In the genomic region with DNA sequence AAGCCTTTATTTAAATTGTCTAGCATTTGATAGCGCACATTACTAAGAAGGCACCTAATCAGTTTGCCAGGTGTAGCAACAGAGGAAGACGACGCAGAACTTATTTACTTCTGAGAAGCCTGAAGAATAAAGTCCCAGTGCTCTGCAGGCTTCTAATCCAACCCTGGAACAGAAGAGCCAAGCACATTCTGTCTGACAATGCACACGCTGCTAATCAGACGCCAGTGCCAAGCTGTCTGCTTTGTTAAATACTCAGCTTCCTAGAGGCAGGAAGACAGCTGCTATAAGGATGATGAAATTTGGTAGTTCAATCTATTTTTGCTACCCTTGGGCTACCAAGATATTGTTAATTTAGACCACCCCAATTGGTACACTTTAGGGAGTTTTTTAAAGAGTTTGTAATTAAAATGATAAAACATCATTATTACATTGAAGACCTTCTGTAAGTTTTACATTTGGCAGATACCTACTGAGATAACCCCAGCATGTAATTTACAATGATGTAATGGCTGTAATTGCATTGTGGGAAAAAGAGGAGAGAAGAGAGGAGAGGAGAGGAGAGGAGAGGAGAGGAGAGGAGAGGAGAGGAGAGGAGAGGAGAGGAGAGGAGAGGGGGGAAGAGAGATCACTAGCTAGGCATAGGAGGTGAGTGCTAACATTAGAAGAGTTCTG, we compare ENCODE assay signal across 9 mouse cellular contexts.
DNase-seq lines count a peak whose midpoint lies in the region; ATAC-seq lines count a peak whose summit lies in the region.
"Had no signal": no experiment of that assay in that cellular context is flagged by ENCODE, and none has a peak within 500 bp of the region (broad histone marks: within the 10 kb centered on the region; RNA-seq: fewer than 3 reads in every experiment).

No protein-coding gene starts in this region.

- ATAC-seq in embryonic facial prominence, embryonic 12.5 days (ENCODE audit: insufficient number of reproducible peaks, insufficient read depth, low FRiP score, low TSS enrichment): no peak
- ATAC-seq in neural tube, embryonic 14.5 days (ENCODE audit: low read depth): peak; percentile 64
- no peak for ATAC-seq in erythroid progenitor cell, adult 5-6 weeks (replicated peaks; ENCODE audit: low FRiP score, poor library complexity, severe bottlenecking)

- H3K9me3 ChIP-seq in embryonic facial prominence, embryonic 12.5 days: no peaks in the 10 kb centered on the region
- no peaks in the 10 kb centered on the region for H3K9me3 ChIP-seq in neural tube, embryonic 14.5 days (ENCODE audit: control insufficient read depth, low read length)

- no peaks in the 10 kb centered on the region for H3K36me3 ChIP-seq in embryonic facial prominence, embryonic 12.5 days
- H3K36me3 ChIP-seq in neural tube, embryonic 14.5 days (ENCODE audit: control insufficient read depth, insufficient read depth, low read length): no peaks in the 10 kb centered on the region

- H3K9ac ChIP-seq in embryonic facial prominence, embryonic 12.5 days: no peak overlapping the region
- no peak overlapping the region for H3K9ac ChIP-seq in neural tube, embryonic 14.5 days (replicated peaks; ENCODE audit: low read depth, low read length)

- DNase-seq in left cerebral cortex, postnatal 4 days: peak; percentile 78
- no peak for DNase-seq in left cerebral cortex, adult 8-10 months (ENCODE audit: low spot score in 2 of 2)
- DNase-seq in layer of hippocampus, adult 9-10 months (ENCODE audit: low spot score): peak; percentile 50
- DNase-seq in heart, postnatal 4 days: no peak
- DNase-seq in kidney, postnatal 25 days: no peak

- 29% methylated on average over 5 of the region's 5 CpGs for WGBS in embryonic facial prominence, embryonic 12.5 days
- 14% methylated on average over 5 of the region's 5 CpGs for whole genome bisulfite sequencing in neural tube, embryonic 14.5 days

- peak overlapping the region; percentile 67 for H3K27ac ChIP-seq in embryonic facial prominence, embryonic 12.5 days
- H3K27ac ChIP-seq in neural tube, embryonic 14.5 days (ENCODE audit: low read depth, low read length): peak overlapping the region; percentile 74

- peaks cover 20% of the 10 kb centered on the region; the same call in 1 of the 2 replicates for H3K4me1 ChIP-seq in embryonic facial prominence, embryonic 12.5 days
- H3K4me1 ChIP-seq in neural tube, embryonic 14.5 days (ENCODE audit: control insufficient read depth, insufficient read depth, low read length): peaks cover 18% of the 10 kb centered on the region

- no peaks in the 10 kb centered on the region for H3K27me3 ChIP-seq in embryonic facial prominence, embryonic 12.5 days
- no peaks in the 10 kb centered on the region for H3K27me3 ChIP-seq in neural tube, embryonic 14.5 days (ENCODE audit: control insufficient read depth, insufficient read depth, low read length)
- H3K27me3 ChIP-seq: CH12.LX had no signal

- H3K4me3 ChIP-seq in embryonic facial prominence, embryonic 12.5 days: no peak overlapping the region
- no peak overlapping the region for H3K4me3 ChIP-seq in neural tube, embryonic 14.5 days (ENCODE audit: low read depth, low read length)

- H3K4me2 ChIP-seq in embryonic facial prominence, embryonic 12.5 days (replicated peaks): no peak overlapping the region
- H3K4me2 ChIP-seq in neural tube, embryonic 14.5 days (ENCODE audit: low read depth, low read length): no peak overlapping the region

- intact Hi-C loops in left cerebral cortex, postnatal 4 days (cut with DNase I): loop anchor here (10.0 kb wide), 2 partner anchors 109 to 241 kb away; no protein-coding TSS in a partner anchor

Comparison
In these comparisons a context has a peak if more than half of its experiments do, and no peak if none do; other contexts are left out.
1. DNase-seq: peak in left cerebral cortex, postnatal 4 days (single experiment) and layer of hippocampus, adult 9-10 months (single experiment); none in left cerebral cortex, adult 8-10 months (0 of 2), heart, postnatal 4 days (single experiment) and kidney, postnatal 25 days (0 of 2).